Mouse (Mus musculus): ENCODE measurements around the gene Hspa1a.

DNA sequence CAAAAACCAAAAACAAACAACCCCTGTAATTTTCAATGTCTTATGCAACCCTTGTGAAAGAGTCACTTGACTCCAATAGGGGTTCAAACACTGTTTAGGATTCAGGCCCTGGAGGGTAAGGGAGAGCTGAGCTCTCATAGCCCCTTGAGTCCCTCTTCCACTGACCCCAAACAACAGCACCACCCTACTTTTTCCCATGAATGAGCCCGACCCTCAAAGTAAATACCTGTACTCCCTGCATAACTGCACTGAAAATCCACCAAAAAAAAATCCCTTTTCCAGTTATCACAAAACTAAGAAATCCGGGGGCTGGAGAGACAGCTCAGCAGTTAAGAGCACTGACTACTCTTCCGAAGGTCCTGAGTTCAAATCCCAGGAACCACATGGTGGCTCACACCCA lies 16.1 kb downstream of the Hspa1a start:
- no peak for TF ChIP-seq MYOD1 (IDR thresholded peaks at IDR 0.05; ENCODE audit: control insufficient read depth in 1 of 3, insufficient read length in 2 of 3, low read depth in 2 of 3)
- no peak for TF ChIP-seq TCF12 (IDR thresholded peaks at IDR 0.05; ENCODE audit: insufficient read depth, poor library complexity, severe bottlenecking)
- no peak for TF ChIP-seq MYOG (IDR thresholded peaks at IDR 0.05; ENCODE audit: control insufficient read depth in 1 of 3, insufficient read depth in 1 of 3, insufficient read length in 2 of 3, low read depth in 2 of 3)
- no peak for TF ChIP-seq E2F4 (IDR thresholded peaks at IDR 0.05; ENCODE audit: insufficient read depth)
